Mouse (Mus musculus): ENCODE data around the gene Xrn1. TPM values are rescaled to one million over a fixed set of nuclear protein-coding genes. Genes with fewer than 3 reads are reported as not detected.

Gene Xrn1
- total RNA-seq, 1 experiment = 15.2 TPM

- H3K4me1 ChIP-seq (ENCODE audit: control insufficient read depth in 2 of 2, insufficient read depth in 2 of 2, low read length in 2 of 2, poor library complexity in 1 of 2) = no peaks in the 10 kb centered on the region
- no peak overlapping the region for H3K9ac ChIP-seq (ENCODE audit: insufficient read depth, low read depth, low read length, poor library complexity, severe bottlenecking)
- in situ Hi-C loops (cut with MboI; ENCODE audit: low sequenced_read_pairs in 2 of 2, unreplicated experiment in 2 of 2) = no loop called here
- peaks cover 13% of the 10 kb centered on the region for H3K9me3 ChIP-seq (ENCODE audit: control insufficient read depth, insufficient read depth, low read depth, low read length)
- no peaks in the 10 kb centered on the region for H3K36me3 ChIP-seq (ENCODE audit: control insufficient read depth, insufficient read depth, low read length, poor library complexity, severe bottlenecking)
- H3K4me3 ChIP-seq (ENCODE audit: insufficient read depth in 1 of 2, low read depth in 1 of 2, low read length in 2 of 2, poor library complexity in 1 of 2, severe bottlenecking in 1 of 2) = no peak overlapping the region
- TF ChIP-seq HCFC1 (IDR thresholded peaks at IDR 0.05; ENCODE audit: borderline replicate concordance, insufficient read depth, low read length) (no peak), MAFK (IDR thresholded peaks at IDR 0.05; ENCODE audit: insufficient read depth, low read depth, low read length) (no peak), ZC3H11A (IDR thresholded peaks at IDR 0.05; ENCODE audit: borderline replicate concordance, low read depth, low read length) (no peak), ZNF384 (IDR thresholded peaks at IDR 0.05; ENCODE audit: low read depth, low read length) (no peak), CHD2 (IDR thresholded peaks at IDR 0.05; ENCODE audit: low read depth, low read length) (no peak)
- no peak overlapping the region for H3K27ac ChIP-seq (ENCODE audit: insufficient read depth, low read depth, low read length, poor library complexity, severe bottlenecking)
- DNase-seq (ENCODE audit: low read depth, low spot score) = no peak
These were observed 139.8 kb downstream of the Xrn1 start for GRCm38 (mm10) chr9:96094341-96094740.

GRCm38 (mm10) chr9:96095192-96095591, 140.6 kb downstream of the Xrn1 start:
- DNase-seq (ENCODE audit: low read depth, low spot score) = no peak
- Histone ChIP-seq H3K9me3 (ENCODE audit: control insufficient read depth, insufficient read depth, low read depth, low read length) (peaks cover 13% of the 10 kb centered on the region), H3K4me3 (ENCODE audit: insufficient read depth in 1 of 2, low read depth in 1 of 2, low read length in 2 of 2, poor library complexity in 1 of 2, severe bottlenecking in 1 of 2) (no peak overlapping the region), H3K4me1 (ENCODE audit: control insufficient read depth in 2 of 2, insufficient read depth in 2 of 2, low read length in 2 of 2, poor library complexity in 1 of 2) (no peaks in the 10 kb centered on the region), H3K36me3 (ENCODE audit: control insufficient read depth, insufficient read depth, low read length, poor library complexity, severe bottlenecking) (no peaks in the 10 kb centered on the region), H3K9ac (ENCODE audit: insufficient read depth, low read depth, low read length, poor library complexity, severe bottlenecking) (no peak overlapping the region), H3K27ac (ENCODE audit: insufficient read depth, low read depth, low read length, poor library complexity, severe bottlenecking) (no peak overlapping the region)
- in situ Hi-C loops (cut with MboI; ENCODE audit: low sequenced_read_pairs in 2 of 2, unreplicated experiment in 2 of 2) = no loop called here
- TF ChIP-seq HCFC1 (IDR thresholded peaks at IDR 0.05; ENCODE audit: borderline replicate concordance, insufficient read depth, low read length) (no peak), MAFK (IDR thresholded peaks at IDR 0.05; ENCODE audit: insufficient read depth, low read depth, low read length) (no peak), ZNF384 (IDR thresholded peaks at IDR 0.05; ENCODE audit: low read depth, low read length) (no peak)

DNA sequence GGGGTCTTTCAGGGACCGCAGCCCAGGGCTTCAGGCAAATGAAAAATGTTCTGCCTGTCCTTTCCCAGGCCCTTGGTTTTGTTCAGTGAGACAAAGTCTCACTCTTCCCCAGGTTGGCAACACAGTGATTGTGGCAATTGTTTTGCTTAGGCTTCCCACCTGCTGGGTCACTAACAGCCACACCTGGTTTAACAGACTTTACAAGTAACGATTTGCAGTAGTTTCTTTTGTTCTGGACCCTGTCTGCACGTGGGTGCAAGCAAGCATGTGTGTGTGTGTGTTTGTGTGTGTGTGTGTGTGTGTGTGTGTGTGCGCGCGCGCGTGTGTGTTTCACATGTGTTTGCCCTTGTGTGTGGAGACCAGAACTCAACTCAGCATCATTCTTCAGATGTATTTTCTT, 148.3 kb downstream of the Xrn1 start:
- no peak overlapping the region for H3K9ac ChIP-seq (ENCODE audit: insufficient read depth, low read depth, low read length, poor library complexity, severe bottlenecking)
- no peaks in the 10 kb centered on the region for H3K4me1 ChIP-seq (ENCODE audit: control insufficient read depth in 2 of 2, insufficient read depth in 2 of 2, low read length in 2 of 2, poor library complexity in 1 of 2)
- H3K36me3 ChIP-seq (ENCODE audit: control insufficient read depth, insufficient read depth, low read length, poor library complexity, severe bottlenecking) = no peaks in the 10 kb centered on the region
- no peak for TF ChIP-seq MAFK (IDR thresholded peaks at IDR 0.05; ENCODE audit: insufficient read depth, low read depth, low read length)
- no peak for TF ChIP-seq ZC3H11A (IDR thresholded peaks at IDR 0.05; ENCODE audit: borderline replicate concordance, low read depth, low read length)
- no peak for TF ChIP-seq HCFC1 (IDR thresholded peaks at IDR 0.05; ENCODE audit: borderline replicate concordance, insufficient read depth, low read length)
- no peak for TF ChIP-seq CHD2 (IDR thresholded peaks at IDR 0.05; ENCODE audit: low read depth, low read length)
- no peak for TF ChIP-seq ZNF384 (IDR thresholded peaks at IDR 0.05; ENCODE audit: low read depth, low read length)
- H3K4me3 ChIP-seq (ENCODE audit: insufficient read depth in 1 of 2, low read depth in 1 of 2, low read length in 2 of 2, poor library complexity in 1 of 2, severe bottlenecking in 1 of 2) = no peak overlapping the region
- H3K27ac ChIP-seq (ENCODE audit: insufficient read depth, low read depth, low read length, poor library complexity, severe bottlenecking) = no peak overlapping the region
- no peak for DNase-seq (ENCODE audit: low read depth, low spot score)
- in situ Hi-C loops (cut with MboI; ENCODE audit: low sequenced_read_pairs in 2 of 2, unreplicated experiment in 2 of 2) = no loop called here
- peaks cover 4% of the 10 kb centered on the region; the same call in 1 of the 2 replicates for H3K9me3 ChIP-seq (ENCODE audit: control insufficient read depth, insufficient read depth, low read depth, low read length)

Other genes with a start within 250 kb of the Xrn1 start
- gene Trpc1, start 204.4 kb upstream of the Xrn1 start, total RNA-seq (2012; rRNA removed) = 2.5 and 3.6 TPM in 2 replicates
- 3.0 and 3.2 TPM in 2 replicates for gene Pls1, start 109.4 kb upstream of the Xrn1 start, total RNA-seq (2012; rRNA removed)
- gene Atr, start 97.2 kb upstream of the Xrn1 start, total RNA-seq (2012; rRNA removed) = 29.4 and 33.1 TPM in 2 replicates
- 12.7 and 13.2 TPM in 2 replicates for gene Gk5, start 164.6 kb downstream of the Xrn1 start, total RNA-seq (2012; rRNA removed)
- 45.6 and 54.9 TPM in 2 replicates for gene Tfdp2, start 241.5 kb downstream of the Xrn1 start, total RNA-seq (2012; rRNA removed)